Mouse (Mus musculus) limb, embryonic 14.5 days (tissue): ENCODE measurements around the gene Vps45. TPM values are rescaled to one million over a fixed set of nuclear protein-coding genes. Genes with fewer than 3 reads are reported as not detected.

Experiments
- ATAC-seq: fragments of 200-750 bp; cut with Nextera tagmentation; 2 replicates; pipeline ENCODE4 v1.8.0; 2017; ENCODE audit warnings: low read depth, moderate number of reproducible peaks, moderate TSS enrichment; ENCODE audit not compliant: low FRiP score
- DNase-seq: peaks from one replicate; pipeline ENCODE4 v3.0.0-alpha.2; 2015; ENCODE audit warnings: low spot score
- H3K27ac ChIP-seq: fragments of 300-500 bp; sonication (generic); replicated peaks from 2 replicates; pipeline ENCODE4 v1.5.1; 2014; ENCODE audit warnings: low read depth, mild to moderate bottlenecking, low read length, moderate library complexity, mixed read lengths
- H3K27me3 ChIP-seq: fragments of 300-500 bp; sonication (generic); 2 replicates; pipeline ENCODE4 v1.6.1; 2014; ENCODE audit warnings: low read length, mixed read lengths; ENCODE audit not compliant: control insufficient read depth, insufficient read depth
- H3K36me3 ChIP-seq: fragments of 300-500 bp; sonication (generic); 2 replicates; pipeline ENCODE4 v1.6.1; 2014; ENCODE audit warnings: mild to moderate bottlenecking, low read length, moderate library complexity, mixed read lengths; ENCODE audit not compliant: control insufficient read depth, insufficient read depth
- H3K4me1 ChIP-seq: fragments of 300-500 bp; sonication (generic); 2 replicates; pipeline ENCODE4 v1.6.1; 2014; ENCODE audit warnings: antibody characterized with exemption, low read length, mixed read lengths; ENCODE audit not compliant: control insufficient read depth, insufficient read depth
- H3K4me2 ChIP-seq: fragments of 300-500 bp; sonication (generic); replicated peaks from 2 replicates; pipeline ENCODE4 v1.6.1; 2014; ENCODE audit warnings: low read depth, mild to moderate bottlenecking, low read length, moderate library complexity; ENCODE audit not compliant: severe bottlenecking
- H3K4me3 ChIP-seq: fragments of 300-500 bp; sonication (generic); replicated peaks from 2 replicates; pipeline ENCODE4 v1.5.1; 2014; ENCODE audit warnings: low read length
- H3K9ac ChIP-seq: fragments of 300-500 bp; sonication (generic); 2 replicates; pipeline ENCODE4 v1.6.1; 2014; ENCODE audit warnings: mild to moderate bottlenecking, low read depth, low read length, moderate library complexity; ENCODE audit not compliant: severe bottlenecking
- H3K9me3 ChIP-seq: fragments of 300-500 bp; sonication (generic); 2 replicates; pipeline ENCODE4 v1.6.1; 2016; ENCODE audit warnings: low read length; ENCODE audit not compliant: control insufficient read depth
- POLR2A ChIP-seq: fragments of 200-500 bp; IDR thresholded peaks from 2 replicates; pipeline ENCODE4 v1.8.0; 2012; ENCODE audit warnings: inconsistent platforms, mild to moderate bottlenecking, moderate library complexity, borderline replicate concordance; ENCODE audit not compliant: insufficient read depth, insufficient read length; ENCODE audit errors: extremely low read depth
- WGBS: fragments of 180-500 bp; shearing (Covaris S2); extraction: QIAGEN DNeasy Blood & Tissue Kit; methylation state at CpG from one replicate; pipeline ENCODE4 v1.1.7; 2014; 5-methylcytosine and 5-hydroxymethylcytosine counted together
- polyA plus RNA-seq, 2 experiments: library from polyadenylated mRNA; depleted of rRNA in 1 of 2; stranded (reverse) in 1 of 2; unstranded in 1 of 2; fragments of >200 nt; fragmentation: Nextera tagmentation in 1 of 2; extraction: Ambion mirVana in 1 of 2; gene quantifications; 2 replicates each; pipeline versions ENCODE4 v1.2.1 to v1.2.3; 2012 to 2014

Vps45 gene
- polyA plus RNA-seq, 2 experiments, result 16.5 to 27.0 TPM

DNA sequence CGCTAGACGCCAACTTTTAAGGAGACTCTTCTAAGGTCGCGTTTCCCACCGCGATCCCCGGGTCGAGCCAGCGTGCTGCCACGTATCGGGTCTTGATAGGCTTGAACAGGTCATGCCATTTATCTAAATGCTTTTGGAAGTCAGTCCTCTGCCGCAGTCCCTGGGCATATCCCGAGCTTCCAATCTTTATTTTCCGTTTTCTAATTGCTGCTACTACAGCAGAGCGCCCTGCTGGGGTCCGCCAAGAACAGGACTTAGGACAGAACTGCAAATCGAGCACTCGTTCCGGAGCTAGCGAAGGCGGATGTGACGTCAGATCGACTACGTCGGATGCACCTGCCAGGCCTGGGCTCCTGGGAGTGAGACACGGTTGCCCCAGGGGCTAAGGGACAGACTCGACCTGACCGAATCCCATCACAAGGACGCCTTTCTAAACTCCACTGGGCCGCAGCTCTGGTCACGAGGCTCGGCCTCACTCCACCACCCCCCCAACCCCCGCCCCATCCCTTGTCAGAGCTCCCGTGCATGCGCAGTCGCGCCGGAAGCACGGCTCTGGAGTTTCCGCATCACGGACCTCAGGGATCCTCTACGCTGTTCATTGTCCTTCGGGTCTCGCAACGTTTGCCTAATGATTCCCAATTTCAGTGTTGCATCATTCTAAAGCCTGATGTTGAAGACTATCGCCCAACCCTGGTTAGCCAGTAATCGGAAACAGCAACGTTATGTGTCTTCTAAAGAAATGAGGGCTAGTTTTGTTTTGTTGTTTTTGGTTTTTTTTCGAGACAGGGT, 107.3 kb downstream of the Vps45 start:
- Histone ChIP-seq H3K9ac (peak overlapping the region; percentile 58), H3K4me2 (peak overlapping the region; percentile 66), H3K4me1 (no peaks in the 10 kb centered on the region), H3K36me3 (peaks cover 17% of the 10 kb centered on the region), H3K27ac (peak overlapping the region; percentile 93), H3K9me3 (no peaks in the 10 kb centered on the region), H3K4me3 (peak overlapping the region; percentile 56), H3K27me3 (no peaks in the 10 kb centered on the region)
- DNase-seq, result peak; percentile 90
- 2% methylated on average over 49 of the region's 49 CpGs for WGBS
- no peak; the same call in 1 of the 2 replicates for TF ChIP-seq POLR2A
- ATAC-seq, result peak; percentile 93

Other genes with a start within 250 kb of the Vps45 start
- 22.0 and 23.3 TPM in 2 replicates for gene Rprd2, start 239.6 kb downstream of the Vps45 start, polyA plus RNA-seq (2012; rRNA removed)
- gene Rprd2, start 239.6 kb downstream of the Vps45 start, polyA plus RNA-seq (2014; fragmentation: Nextera tagmentation; extraction: Ambion mirVana), result 19.9 and 24.8 TPM in 2 replicates
- 44.1 and 53.8 TPM in 2 replicates for gene Prpf3, start 202.6 kb downstream of the Vps45 start, polyA plus RNA-seq (2012; rRNA removed)
- 46.1 and 50.9 TPM in 2 replicates for gene Prpf3, start 202.6 kb downstream of the Vps45 start, polyA plus RNA-seq (2014; fragmentation: Nextera tagmentation; extraction: Ambion mirVana)
- gene Mrps21, start 186.9 kb downstream of the Vps45 start, polyA plus RNA-seq (2012; rRNA removed), result 113 and 155 TPM in 2 replicates
- 294 and 303 TPM in 2 replicates for gene Mrps21, start 186.9 kb downstream of the Vps45 start, polyA plus RNA-seq (2014; fragmentation: Nextera tagmentation; extraction: Ambion mirVana)
- gene Ciart, start 176.2 kb downstream of the Vps45 start, polyA plus RNA-seq (2012; rRNA removed), result 8.4 and 10.9 TPM in 2 replicates
- gene Ciart, start 176.2 kb downstream of the Vps45 start, polyA plus RNA-seq (2014; fragmentation: Nextera tagmentation; extraction: Ambion mirVana), result 4.4 and 5.4 TPM in 2 replicates
- 16.6 and 20.6 TPM in 2 replicates for gene BC028528, start 166.5 kb downstream of the Vps45 start, polyA plus RNA-seq (2012; rRNA removed)
- gene BC028528, start 166.5 kb downstream of the Vps45 start, polyA plus RNA-seq (2014; fragmentation: Nextera tagmentation; extraction: Ambion mirVana), result 16.6 and 21.1 TPM in 2 replicates
- 116 and 150 TPM in 2 replicates for gene Aph1a, start 164.5 kb downstream of the Vps45 start, polyA plus RNA-seq (2012; rRNA removed)
- gene Aph1a, start 164.5 kb downstream of the Vps45 start, polyA plus RNA-seq (2014; fragmentation: Nextera tagmentation; extraction: Ambion mirVana), result 35.8 and 36.1 TPM in 2 replicates
- gene Car14, start 153.8 kb downstream of the Vps45 start, polyA plus RNA-seq (2012; rRNA removed), result 11.3 and 14.9 TPM in 2 replicates
- 11.5 and 16.4 TPM in 2 replicates for gene Car14, start 153.8 kb downstream of the Vps45 start, polyA plus RNA-seq (2014; fragmentation: Nextera tagmentation; extraction: Ambion mirVana)
- gene Anp32e, start 129.2 kb downstream of the Vps45 start, polyA plus RNA-seq (2012; rRNA removed), result 97.0 and 137 TPM in 2 replicates
- gene Anp32e, start 129.2 kb downstream of the Vps45 start, polyA plus RNA-seq (2014; fragmentation: Nextera tagmentation; extraction: Ambion mirVana), result 55.0 and 66.2 TPM in 2 replicates
- gene Plekho1, start 62.5 kb downstream of the Vps45 start, polyA plus RNA-seq (2012; rRNA removed), result 115 and 120 TPM in 2 replicates
- gene Plekho1, start 62.5 kb downstream of the Vps45 start, polyA plus RNA-seq (2014; fragmentation: Nextera tagmentation; extraction: Ambion mirVana), result 38.0 and 47.8 TPM in 2 replicates
- gene Otud7b, start 46.1 kb upstream of the Vps45 start, polyA plus RNA-seq (2012; rRNA removed), result 14.0 and 14.3 TPM in 2 replicates
- 20.9 and 24.7 TPM in 2 replicates for gene Otud7b, start 46.1 kb upstream of the Vps45 start, polyA plus RNA-seq (2014; fragmentation: Nextera tagmentation; extraction: Ambion mirVana)
- gene Mtmr11, start 103.5 kb upstream of the Vps45 start, polyA plus RNA-seq (2012; rRNA removed), result 42.9 and 44.9 TPM in 2 replicates
- gene Mtmr11, start 103.5 kb upstream of the Vps45 start, polyA plus RNA-seq (2014; fragmentation: Nextera tagmentation; extraction: Ambion mirVana), result 27.5 and 34.1 TPM in 2 replicates
- gene Sf3b4, start 113.9 kb upstream of the Vps45 start, polyA plus RNA-seq (2012; rRNA removed), result 126 and 185 TPM in 2 replicates
- gene Sf3b4, start 113.9 kb upstream of the Vps45 start, polyA plus RNA-seq (2014; fragmentation: Nextera tagmentation; extraction: Ambion mirVana), result 173 and 179 TPM in 2 replicates
- gene Sv2a, start 122.7 kb upstream of the Vps45 start, polyA plus RNA-seq (2012; rRNA removed), result 13.2 and 13.8 TPM in 2 replicates
- gene Sv2a, start 122.7 kb upstream of the Vps45 start, polyA plus RNA-seq (2014; fragmentation: Nextera tagmentation; extraction: Ambion mirVana), result 3.6 and 3.8 TPM in 2 replicates
- gene Bola1, start 161.2 kb upstream of the Vps45 start, polyA plus RNA-seq (2012; rRNA removed), result 38.8 and 43.9 TPM in 2 replicates
- 47.7 and 60.2 TPM in 2 replicates for gene Bola1, start 161.2 kb upstream of the Vps45 start, polyA plus RNA-seq (2014; fragmentation: Nextera tagmentation; extraction: Ambion mirVana)
- gene Hist2h2ab, start 161.4 kb upstream of the Vps45 start, polyA plus RNA-seq (2012; rRNA removed), result 1.7 and 2.7 TPM in 2 replicates
- gene Hist2h2ab, start 161.4 kb upstream of the Vps45 start, polyA plus RNA-seq (2014; fragmentation: Nextera tagmentation; extraction: Ambion mirVana), result 0.99 and 1.3 TPM in 2 replicates
- gene Hist2h2ac, start 162.4 kb upstream of the Vps45 start, polyA plus RNA-seq (2012; rRNA removed), result 11.8 and 14.2 TPM in 2 replicates
- gene Hist2h2ac, start 162.4 kb upstream of the Vps45 start, polyA plus RNA-seq (2014; fragmentation: Nextera tagmentation; extraction: Ambion mirVana), result 7.0 and 8.9 TPM in 2 replicates
- gene Hist2h2be, start 162.7 kb upstream of the Vps45 start, polyA plus RNA-seq (2012; rRNA removed), result 8.5 TPM in 2 replicates
- 5.2 and 7.5 TPM in 2 replicates for gene Hist2h2be, start 162.7 kb upstream of the Vps45 start, polyA plus RNA-seq (2014; fragmentation: Nextera tagmentation; extraction: Ambion mirVana)
- gene Hist2h3c2, start 180.7 kb upstream of the Vps45 start, polyA plus RNA-seq (2012; rRNA removed), result 74.4 and 95.3 TPM in 2 replicates
- gene Hist2h3c2, start 180.7 kb upstream of the Vps45 start, polyA plus RNA-seq (2014; fragmentation: Nextera tagmentation; extraction: Ambion mirVana), result 8.0 and 9.3 TPM in 2 replicates
- 9.7 and 28.1 TPM in 2 replicates for gene Hist2h2aa2, start 181.8 kb upstream of the Vps45 start, polyA plus RNA-seq (2012; rRNA removed)
- 30.9 and 33.1 TPM in 2 replicates for gene Hist2h2aa2, start 181.8 kb upstream of the Vps45 start, polyA plus RNA-seq (2014; fragmentation: Nextera tagmentation; extraction: Ambion mirVana)
- 44.2 and 73.5 TPM in 2 replicates for gene Hist2h2aa1, start 187.0 kb upstream of the Vps45 start, polyA plus RNA-seq (2012; rRNA removed)
- gene Hist2h2aa1, start 187.0 kb upstream of the Vps45 start, polyA plus RNA-seq (2014; fragmentation: Nextera tagmentation; extraction: Ambion mirVana), result 18.1 and 21.2 TPM in 2 replicates
- gene Hist2h3c1, start 188.2 kb upstream of the Vps45 start, polyA plus RNA-seq (2012; rRNA removed), result not detected in 2 replicates
- gene Hist2h3c1, start 188.2 kb upstream of the Vps45 start, polyA plus RNA-seq (2014; fragmentation: Nextera tagmentation; extraction: Ambion mirVana), result 0.66 and 2.4 TPM in 2 replicates
- 5.9 and 6.4 TPM in 2 replicates for gene Hist2h4, start 204.8 kb upstream of the Vps45 start, polyA plus RNA-seq (2012; rRNA removed)
- gene Hist2h4, start 204.8 kb upstream of the Vps45 start, polyA plus RNA-seq (2014; fragmentation: Nextera tagmentation; extraction: Ambion mirVana), result 8.5 and 11.1 TPM in 2 replicates
- 85.3 and 112 TPM in 2 replicates for gene Hist2h3b, start 210.2 kb upstream of the Vps45 start, polyA plus RNA-seq (2012; rRNA removed)
- gene Hist2h3b, start 210.2 kb upstream of the Vps45 start, polyA plus RNA-seq (2014; fragmentation: Nextera tagmentation; extraction: Ambion mirVana), result 63.1 and 72.3 TPM in 2 replicates
- gene Hist2h2bb, start 211.3 kb upstream of the Vps45 start, polyA plus RNA-seq (2012; rRNA removed), result 14.3 and 15.4 TPM in 2 replicates
- gene Hist2h2bb, start 211.3 kb upstream of the Vps45 start, polyA plus RNA-seq (2014; fragmentation: Nextera tagmentation; extraction: Ambion mirVana), result 15.5 and 16.1 TPM in 2 replicates
- 2.8 and 3.1 TPM in 2 replicates for gene Fcgr1, start 235.5 kb upstream of the Vps45 start, polyA plus RNA-seq (2012; rRNA removed)
- gene Fcgr1, start 235.5 kb upstream of the Vps45 start, polyA plus RNA-seq (2014; fragmentation: Nextera tagmentation; extraction: Ambion mirVana), result 3.3 and 3.9 TPM in 2 replicates